Mouse (Mus musculus) heart, embryonic 14.5 days (tissue): ENCODE results near the gene Myh7. TPM values are rescaled to one million over a fixed set of nuclear protein-coding genes. Genes with fewer than 3 reads are reported as not detected.

Experiments used
- ATAC-seq: fragments of 200-750 bp; cut with Nextera tagmentation; 2 replicates; pipeline ENCODE4 v1.8.0; 2017; ENCODE audit warnings: low read depth, moderate TSS enrichment; ENCODE audit not compliant: insufficient number of reproducible peaks, insufficient read depth, low FRiP score
- H3K27ac ChIP-seq, 2 experiments: fragments of 200-500 bp in 1 of 2; fragments of 300-500 bp in 1 of 2; sonication (generic) in 1 of 2; replicated peaks in 1 of 2; 2 replicates each; pipeline ENCODE4 v1.5.1; 2012 to 2014; ENCODE audit warnings: low read depth in 2 of 2, low read length in 2 of 2, control low read depth in 1 of 2, mild to moderate bottlenecking in 1 of 2, mixed read lengths in 1 of 2; ENCODE audit not compliant: control insufficient read depth in 1 of 2, insufficient read depth in 1 of 2
- H3K27me3 ChIP-seq: fragments of 300-500 bp; sonication (generic); 2 replicates; pipeline ENCODE4 v1.6.1; 2014; ENCODE audit warnings: mild to moderate bottlenecking, low read length, control low read depth; ENCODE audit not compliant: control insufficient read depth, insufficient read depth
- H3K36me3 ChIP-seq: fragments of 300-500 bp; sonication (generic); 2 replicates; pipeline ENCODE4 v1.6.1; 2014; ENCODE audit warnings: mild to moderate bottlenecking, control low read depth, low read length, mixed read lengths; ENCODE audit not compliant: control insufficient read depth, insufficient read depth
- H3K4me1 ChIP-seq, 2 experiments: fragments of 200-500 bp in 1 of 2; fragments of 300-500 bp in 1 of 2; sonication (generic) in 1 of 2; 2 replicates each; pipeline ENCODE4 v1.6.1; 2012 to 2014; ENCODE audit warnings: low read length in 2 of 2, control low read depth in 1 of 2, mixed read lengths in 1 of 2; ENCODE audit not compliant: control insufficient read depth in 2 of 2, insufficient read depth in 2 of 2
- H3K4me2 ChIP-seq: fragments of 300-500 bp; sonication (generic); 2 replicates; pipeline ENCODE4 v1.6.1; 2014; ENCODE audit warnings: mild to moderate bottlenecking, low read length
- H3K4me3 ChIP-seq, 2 experiments: fragments of 200-500 bp in 1 of 2; fragments of 300-500 bp in 1 of 2; sonication (generic) in 1 of 2; 2 replicates each; pipeline ENCODE4 v1.5.1; 2012 to 2014; ENCODE audit warnings: low read length in 2 of 2, mild to moderate bottlenecking in 2 of 2, control low read depth in 1 of 2, low read depth in 1 of 2, moderate library complexity in 1 of 2; ENCODE audit not compliant: control insufficient read depth in 1 of 2, insufficient read depth in 1 of 2
- H3K9ac ChIP-seq: fragments of 300-500 bp; sonication (generic); 2 replicates; pipeline ENCODE4 v1.6.1; 2014; ENCODE audit warnings: mild to moderate bottlenecking, low read length
- H3K9me3 ChIP-seq: fragments of 300-500 bp; sonication (generic); 2 replicates; pipeline ENCODE4 v1.6.1; 2016; ENCODE audit warnings: low read length, control low read depth; ENCODE audit not compliant: control insufficient read depth
- WGBS: fragments of 180-500 bp; shearing (Covaris S2); extraction: QIAGEN DNeasy Blood & Tissue Kit; methylation state at CpG from one replicate; pipeline ENCODE4 v1.1.7; 2014; 5-methylcytosine and 5-hydroxymethylcytosine counted together
- polyA plus RNA-seq: library from polyadenylated mRNA; unstranded; fragments of >200 nt; fragmentation: Nextera tagmentation; extraction: Ambion mirVana; gene quantifications from 2 replicates; pipeline ENCODE4 v1.2.1, GENCODE M21; 2014

Gene Myh7
- polyA plus RNA-seq, 1 experiment from 2014 or later, result 5,319 TPM

DNA sequence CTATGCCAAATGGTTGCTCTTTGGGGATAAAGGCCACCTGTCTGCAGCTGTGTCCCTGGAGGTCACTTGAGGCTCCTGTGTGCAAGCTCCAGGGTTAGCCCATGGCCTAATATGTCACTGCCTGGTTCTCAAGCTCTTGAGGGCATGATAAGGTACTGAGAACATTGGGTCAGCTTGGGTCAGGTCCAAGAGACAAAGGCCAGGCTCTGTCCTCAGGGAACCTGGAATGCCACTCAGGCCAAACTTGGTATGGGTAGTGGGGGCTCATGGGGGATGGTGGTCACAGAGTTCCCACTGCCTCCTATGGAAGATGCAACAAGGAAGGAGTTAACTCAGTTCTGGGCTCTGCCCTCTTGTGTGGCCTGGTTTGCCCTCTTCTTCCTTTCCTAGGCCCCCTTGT, 26.1 kb downstream of the Myh7 start:
- Histone ChIP-seq H3K27me3 (no peaks in the 10 kb centered on the region), H3K4me1 (peaks cover 23% of the 10 kb centered on the region in 2 experiments), H3K9ac (peak overlapping the region; percentile 83; the same call in 1 of the 2 replicates), H3K27ac (peak overlapping the region; percentile 87 to 92), H3K4me3 (no peak overlapping the region), H3K4me2 (no peak overlapping the region), H3K36me3 (peaks cover 55% of the 10 kb centered on the region), H3K9me3 (no peaks in the 10 kb centered on the region)
- ATAC-seq, result peak; percentile 54

- ATAC-seq, result peak; percentile 4
- H3K4me1 ChIP-seq, result peaks cover 20 to 23% of the 10 kb centered on the region in 2 experiments
These were observed 26.6 kb downstream of the Myh7 start for GRCm38 (mm10) chr14:54967874-54968273.

GRCm38 (mm10) chr14:54966320-54966977, 28.0 kb downstream of the Myh7 start, which contains the start of gene Myh6:
Gene Myh6 (minus strand): TSS chr14:54966927.
- Histone ChIP-seq H3K4me3 (peak within 1 kb of the TSS; percentile 42 to 62), H3K9me3 (no peaks in the 10 kb centered on the region), H3K36me3 (peaks cover 54% of the 10 kb centered on the region), H3K4me2 (peak within 1 kb of the TSS; percentile 66), H3K27me3 (no peaks in the 10 kb centered on the region), H3K9ac (peak within 1 kb of the TSS; percentile 83), H3K27ac (peak within 1 kb of the TSS; percentile 87 to 92), H3K4me1 (peaks cover 23 to 27% of the 10 kb centered on the region in 2 experiments)
- peak; percentile 54 for ATAC-seq
- WGBS, result 23% methylated on average over 7 of the region's 7 CpGs

More at GRCm38 (mm10) chr14:54967874-54968273, 26.6 kb downstream of the Myh7 start:
- Histone ChIP-seq H3K27ac (peak overlapping the region; percentile 87 to 92), H3K4me2 (peak overlapping the region; percentile 66), H3K4me3 (no peak overlapping the region), H3K27me3 (no peaks in the 10 kb centered on the region), H3K9me3 (no peaks in the 10 kb centered on the region), H3K9ac (peak overlapping the region; percentile 83), H3K36me3 (peaks cover 54% of the 10 kb centered on the region)
- WGBS, result 33% methylated on average over 3 of the region's 3 CpGs

GRCm38 (mm10) chr14:54965631-54966030, 28.8 kb downstream of the Myh7 start:
- H3K4me2 ChIP-seq, result peak overlapping the region; percentile 66
- H3K27me3 ChIP-seq, result no peaks in the 10 kb centered on the region
- peak overlapping the region; percentile 42 to 62 for H3K4me3 ChIP-seq
- no peak for ATAC-seq
- peaks cover 54% of the 10 kb centered on the region for H3K36me3 ChIP-seq
- peak overlapping the region; percentile 83 for H3K9ac ChIP-seq
- H3K4me1 ChIP-seq, result peaks cover 27 to 30% of the 10 kb centered on the region in 2 experiments
- no peaks in the 10 kb centered on the region for H3K9me3 ChIP-seq
- WGBS, result 20% methylated on average over 6 of the region's 6 CpGs
- peak overlapping the region; percentile 87 to 92 for H3K27ac ChIP-seq

GRCm38 (mm10) chr14:54965044-54965443, 29.4 kb downstream of the Myh7 start:
- peaks cover 54% of the 10 kb centered on the region for H3K36me3 ChIP-seq
- peak overlapping the region; percentile 42 to 62 for H3K4me3 ChIP-seq
- H3K27me3 ChIP-seq, result no peaks in the 10 kb centered on the region
- ATAC-seq, result no peak
- peak overlapping the region; percentile 87 to 92 for H3K27ac ChIP-seq
- peak overlapping the region; percentile 66 for H3K4me2 ChIP-seq
- H3K9ac ChIP-seq, result peak overlapping the region; percentile 83
- 25% methylated on average over 15 of the region's 15 CpGs for WGBS
- H3K4me1 ChIP-seq, result peaks cover 30 to 31% of the 10 kb centered on the region in 2 experiments
- H3K9me3 ChIP-seq, result no peaks in the 10 kb centered on the region

GRCm38 (mm10) chr14:54963727-54964126, 30.7 kb downstream of the Myh7 start:
- H3K27me3 ChIP-seq, result no peaks in the 10 kb centered on the region
- peaks cover 27 to 31% of the 10 kb centered on the region in 2 experiments for H3K4me1 ChIP-seq
- H3K4me3 ChIP-seq, result peak overlapping the region; percentile 42 to 62
- peaks cover 61% of the 10 kb centered on the region for H3K36me3 ChIP-seq
- peak overlapping the region; percentile 87 to 92 for H3K27ac ChIP-seq
- H3K4me2 ChIP-seq, result peak overlapping the region; percentile 66
- no peaks in the 10 kb centered on the region for H3K9me3 ChIP-seq
- peak overlapping the region; percentile 83 for H3K9ac ChIP-seq
- WGBS, result 59% methylated on average over 11 of the region's 11 CpGs
- no peak for ATAC-seq

- Histone ChIP-seq H3K36me3 (peaks cover 71% of the 10 kb centered on the region), H3K27ac (peak overlapping the region; percentile 71 to 87), H3K4me1 (peaks cover 23 to 36% of the 10 kb centered on the region in 2 experiments), H3K9me3 (no peaks in the 10 kb centered on the region), H3K4me2 (peak overlapping the region; percentile 66), H3K27me3 (no peaks in the 10 kb centered on the region), H3K9ac (peak overlapping the region; percentile 83), H3K4me3 (peak overlapping the region; percentile 42 to 62)
- ATAC-seq, result no peak
- WGBS, result 46% methylated on average over 7 of the region's 7 CpGs
These were observed 31.7 kb downstream of the Myh7 start for GRCm38 (mm10) chr14:54962714-54963113.
